Mouse (Mus musculus) heart, postnatal 0 days (tissue): ENCODE results near the gene Mettl7a1.

Source experiments
- CTCF ChIP-seq: IDR thresholded peaks from 2 replicates; pipeline ENCODE4 v1.5.1; 2016; ENCODE audit warnings: antibody characterized with exemption, control low read depth, low read depth
- EP300 ChIP-seq: IDR thresholded peaks from 2 replicates; pipeline ENCODE4 v1.6.1; 2016; ENCODE audit warnings: antibody characterized with exemption, low read depth

- TF ChIP-seq CTCF (no peak), EP300 (no peak)
Observed at GRCm38 (mm10) chr15:100325235-100325634, 21.3 kb downstream of the Mettl7a1 start.
